Mouse (Mus musculus) embryonic facial prominence, embryonic 15.5 days (tissue): ENCODE measurements around the gene Fndc7. TPM values are rescaled to one million over a fixed set of nuclear protein-coding genes. Genes with fewer than 3 reads are reported as not detected.
A peak's percentile ranks its signal among the peaks of the same experiment; 100 is the strongest.
"Not testable (repeated sequence)": the region's sequence is repeated elsewhere in the genome, so short reads cannot be mapped to it uniquely, and the experiment has no call there.

Source experiments
- ATAC-seq: fragments of 200-750 bp; cut with Nextera tagmentation; 2 replicates; pipeline ENCODE4 v1.8.0; 2017; ENCODE audit warnings: low read depth, moderate TSS enrichment; ENCODE audit not compliant: insufficient number of reproducible peaks, low FRiP score, low TSS enrichment
- H3K27ac ChIP-seq: fragments of 300-500 bp; sonication (generic); replicated peaks from 2 replicates; pipeline ENCODE4 v1.5.1; 2015; ENCODE audit warnings: mild to moderate bottlenecking, inconsistent platforms
- H3K27me3 ChIP-seq: fragments of 300-500 bp; sonication (generic); 2 replicates; pipeline ENCODE4 v1.6.1; 2015; ENCODE audit warnings: inconsistent platforms
- H3K36me3 ChIP-seq: fragments of 300-500 bp; sonication (generic); 2 replicates; pipeline ENCODE4 v1.6.1; 2015; ENCODE audit warnings: mild to moderate bottlenecking, inconsistent platforms
- H3K4me1 ChIP-seq: fragments of 300-500 bp; sonication (generic); 2 replicates; pipeline ENCODE4 v1.6.1; 2015; ENCODE audit warnings: inconsistent platforms
- H3K4me2 ChIP-seq: fragments of 300-500 bp; sonication (generic); replicated peaks from 2 replicates; pipeline ENCODE4 v1.6.1; 2015; ENCODE audit warnings: mild to moderate bottlenecking, inconsistent platforms
- H3K4me3 ChIP-seq: fragments of 300-500 bp; sonication (generic); replicated peaks from 2 replicates; pipeline ENCODE4 v1.5.1; 2015; ENCODE audit warnings: mild to moderate bottlenecking, inconsistent platforms
- H3K9ac ChIP-seq: fragments of 300-500 bp; sonication (generic); 2 replicates; pipeline ENCODE4 v1.6.1; 2015; ENCODE audit warnings: inconsistent platforms
- H3K9me3 ChIP-seq: fragments of 300-500 bp; sonication (generic); replicated peaks from 2 replicates; pipeline ENCODE4 v1.6.1; 2016; ENCODE audit warnings: inconsistent platforms
- WGBS: fragments of 180-500 bp; shearing (Covaris S2); methylation state at CpG from one replicate; pipeline ENCODE4 v1.1.7; 2015; 5-methylcytosine and 5-hydroxymethylcytosine counted together
- polyA plus RNA-seq: library from polyadenylated mRNA; unstranded; fragments of >200 nt; fragmentation: Nextera tagmentation; extraction: Ambion mirVana; gene quantifications from 2 replicates; pipeline ENCODE4 v1.2.1, GENCODE M21; 2015

The Fndc7 gene
- polyA plus RNA-seq, 1 experiment from 2014 or later, result 0.94 TPM

GRCm38 (mm10) chr3:108865676-108866075 is 24.1 kb downstream of the Fndc7 start:
- no peak overlapping the region for H3K9ac ChIP-seq
- no peak overlapping the region for H3K4me3 ChIP-seq
- 92% methylated on average over 3 of the region's 3 CpGs for WGBS

GRCm38 (mm10) chr3:108865129-108865528 is 24.7 kb downstream of the Fndc7 start:
- H3K27ac ChIP-seq, result no peak overlapping the region
- WGBS, result 35% methylated on average over 3 of the region's 3 CpGs
- H3K27me3 ChIP-seq, result no peaks in the 10 kb centered on the region
- no peak overlapping the region for H3K9ac ChIP-seq
- H3K4me1 ChIP-seq, result no peaks in the 10 kb centered on the region
- H3K36me3 ChIP-seq, result no peaks in the 10 kb centered on the region
- no peak overlapping the region for H3K4me2 ChIP-seq
- no peak overlapping the region for H3K4me3 ChIP-seq
- ATAC-seq, result no peak
- no peaks in the 10 kb centered on the region for H3K9me3 ChIP-seq

More at GRCm38 (mm10) chr3:108865676-108866075, 24.1 kb downstream of the Fndc7 start:
- Histone ChIP-seq H3K4me2 (no peak overlapping the region), H3K9me3 (no peaks in the 10 kb centered on the region), H3K27me3 (no peaks in the 10 kb centered on the region), H3K4me1 (no peaks in the 10 kb centered on the region), H3K36me3 (no peaks in the 10 kb centered on the region), H3K27ac (no peak overlapping the region)
- ATAC-seq, result no peak

GRCm38 (mm10) chr3:108863091-108863490 is 26.7 kb downstream of the Fndc7 start:
- WGBS, result 59% methylated on average over 10 of the region's 10 CpGs
- Histone ChIP-seq H3K9me3 (no peaks in the 10 kb centered on the region), H3K36me3 (no peaks in the 10 kb centered on the region), H3K4me2 (no peak overlapping the region), H3K27me3 (no peaks in the 10 kb centered on the region), H3K27ac (no peak overlapping the region), H3K4me1 (peaks cover 17% of the 10 kb centered on the region), H3K9ac (no peak overlapping the region), H3K4me3 (no peak overlapping the region)
- ATAC-seq, result no peak

- WGBS, result 73% methylated on average over 4 of the region's 4 CpGs
Observed at GRCm38 (mm10) chr3:108862282-108862681, 27.5 kb downstream of the Fndc7 start.

GRCm38 (mm10) chr3:108860786-108861185 is 29.0 kb downstream of the Fndc7 start:
- no peak overlapping the region for H3K27ac ChIP-seq
- ATAC-seq, result no peak
- WGBS, result 72% methylated on average over 2 of the region's 2 CpGs
- H3K4me3 ChIP-seq, result no peak overlapping the region
- no peaks in the 10 kb centered on the region for H3K36me3 ChIP-seq
- H3K4me2 ChIP-seq, result no peak overlapping the region
- no peaks in the 10 kb centered on the region for H3K27me3 ChIP-seq
- peaks cover 35% of the 10 kb centered on the region for H3K4me1 ChIP-seq
- H3K9me3 ChIP-seq, result no peaks in the 10 kb centered on the region
- H3K9ac ChIP-seq, result no peak overlapping the region

More at GRCm38 (mm10) chr3:108862282-108862681, 27.5 kb downstream of the Fndc7 start:
- H3K36me3 ChIP-seq, H3K4me3 ChIP-seq, ATAC-seq, H3K27ac ChIP-seq, H3K27me3 ChIP-seq, H3K9me3 ChIP-seq, H3K9ac ChIP-seq, H3K4me2 ChIP-seq: not testable (repeated sequence)
- peaks cover 22% of the 10 kb centered on the region for H3K4me1 ChIP-seq

- ATAC-seq, result peak; percentile 83
- Histone ChIP-seq H3K27me3 (no peaks in the 10 kb centered on the region), H3K9me3 (no peaks in the 10 kb centered on the region), H3K4me2 (peak overlapping the region; percentile 31), H3K4me1 (peaks cover 49% of the 10 kb centered on the region), H3K4me3 (0 out of 2 replicates have a peak overlapping the region, but pooled peaks have one; percentile 9), H3K36me3 (no peaks in the 10 kb centered on the region), H3K27ac (peak overlapping the region; percentile 83), H3K9ac (no peak overlapping the region)
- WGBS, result 7% methylated on average over 7 of the region's 7 CpGs
Observed at GRCm38 (mm10) chr3:108858231-108858770, 31.5 kb downstream of the Fndc7 start.

- peaks cover 49% of the 10 kb centered on the region for H3K4me1 ChIP-seq
- 38% methylated on average over 1 of the region's 1 CpGs for WGBS
- no peaks in the 10 kb centered on the region for H3K9me3 ChIP-seq
- peak overlapping the region; percentile 31 for H3K4me2 ChIP-seq
- H3K27ac ChIP-seq, result peak overlapping the region; percentile 83
- no peak overlapping the region for H3K9ac ChIP-seq
- H3K36me3 ChIP-seq, result no peaks in the 10 kb centered on the region
- no peak overlapping the region for H3K4me3 ChIP-seq
- ATAC-seq, result no peak
- no peaks in the 10 kb centered on the region for H3K27me3 ChIP-seq
Observed at GRCm38 (mm10) chr3:108857714-108858113, 32.1 kb downstream of the Fndc7 start.

- H3K9me3 ChIP-seq, result no peaks in the 10 kb centered on the region
- H3K27me3 ChIP-seq, result no peaks in the 10 kb centered on the region
- 32% methylated on average over 3 of the region's 3 CpGs for WGBS
- peaks cover 49% of the 10 kb centered on the region for H3K4me1 ChIP-seq
- no peak overlapping the region for H3K27ac ChIP-seq
- ATAC-seq, result no peak
- H3K4me3 ChIP-seq, result no peak overlapping the region
- H3K36me3 ChIP-seq, result no peaks in the 10 kb centered on the region
- no peak overlapping the region for H3K9ac ChIP-seq
- no peak overlapping the region for H3K4me2 ChIP-seq
Observed at GRCm38 (mm10) chr3:108857124-108857470, 32.7 kb downstream of the Fndc7 start.

- Histone ChIP-seq H3K9me3 (no peaks in the 10 kb centered on the region), H3K27me3 (no peaks in the 10 kb centered on the region), H3K27ac (peak overlapping the region; percentile 76), H3K4me3 (no peak overlapping the region), H3K4me2 (no peak overlapping the region), H3K4me1 (peaks cover 49% of the 10 kb centered on the region), H3K36me3 (no peaks in the 10 kb centered on the region), H3K9ac (no peak overlapping the region; the same call in 1 of the 2 replicates)
- ATAC-seq, result no peak
- WGBS, result 41% methylated on average over 8 of the region's 8 CpGs
Observed at GRCm38 (mm10) chr3:108856386-108857123, 33.3 kb downstream of the Fndc7 start.

GRCm38 (mm10) chr3:108855864-108856263 is 33.9 kb downstream of the Fndc7 start:
- Histone ChIP-seq H3K9ac (no peak overlapping the region; the same call in 1 of the 2 replicates), H3K36me3 (no peaks in the 10 kb centered on the region), H3K27me3 (no peaks in the 10 kb centered on the region), H3K27ac (peak overlapping the region; percentile 76), H3K4me1 (peaks cover 49% of the 10 kb centered on the region), H3K4me3 (no peak overlapping the region), H3K9me3 (no peaks in the 10 kb centered on the region), H3K4me2 (no peak overlapping the region)
- ATAC-seq, result no peak
- WGBS, result 51% methylated on average over 10 of the region's 10 CpGs

GRCm38 (mm10) chr3:108855371-108855770 is 34.4 kb downstream of the Fndc7 start:
- 30% methylated on average over 12 of the region's 12 CpGs for WGBS
- no peak overlapping the region for H3K4me3 ChIP-seq
- no peak overlapping the region for H3K9ac ChIP-seq
- H3K27me3 ChIP-seq, result no peaks in the 10 kb centered on the region
- ATAC-seq, result peak; percentile 36; the same call in 1 of the 2 replicates
- peaks cover 49% of the 10 kb centered on the region for H3K4me1 ChIP-seq
- H3K27ac ChIP-seq, result peak overlapping the region; percentile 76
- H3K36me3 ChIP-seq, result no peaks in the 10 kb centered on the region
- no peaks in the 10 kb centered on the region for H3K9me3 ChIP-seq
- no peak overlapping the region for H3K4me2 ChIP-seq
